Mouse (Mus musculus) forebrain, embryonic 11.5 days (tissue): ENCODE measurements around the gene Fbn1. TPM values are rescaled to one million over a fixed set of nuclear protein-coding genes. Genes with fewer than 3 reads are reported as not detected.

Experiments used
- ATAC-seq: fragments of 200-750 bp; cut with Nextera tagmentation; replicated peaks from 2 replicates; pipeline ENCODE4 v1.8.0; 2017; ENCODE audit warnings: moderate TSS enrichment; ENCODE audit not compliant: low FRiP score
- DNase-seq: peaks from one replicate; pipeline ENCODE4 v3.0.0-alpha.2; 2017; ENCODE audit warnings: low spot score
- H3K27ac ChIP-seq: fragments of 300-500 bp; sonication (generic); 2 replicates; pipeline ENCODE4 v1.5.1; 2014; ENCODE audit warnings: low read depth, low read length
- H3K27me3 ChIP-seq: fragments of 300-500 bp; sonication (generic); 2 replicates; pipeline ENCODE4 v1.6.1; 2014; ENCODE audit warnings: mild to moderate bottlenecking, low read length, mixed read lengths; ENCODE audit not compliant: control insufficient read depth, insufficient read depth
- H3K36me3 ChIP-seq: fragments of 300-500 bp; sonication (generic); 2 replicates; pipeline ENCODE4 v1.6.1; 2014; ENCODE audit warnings: mild to moderate bottlenecking, low read length, moderate library complexity, mixed read lengths; ENCODE audit not compliant: control insufficient read depth, insufficient read depth
- H3K4me1 ChIP-seq: fragments of 300-500 bp; sonication (generic); replicated peaks from 2 replicates; pipeline ENCODE4 v1.6.1; 2014; ENCODE audit warnings: low read length, mixed read lengths; ENCODE audit not compliant: control insufficient read depth, insufficient read depth
- H3K4me2 ChIP-seq: fragments of 300-500 bp; sonication (generic); 2 replicates; pipeline ENCODE4 v1.6.1; 2014; ENCODE audit warnings: low read depth, mild to moderate bottlenecking, low read length, moderate library complexity, mixed read lengths; ENCODE audit not compliant: severe bottlenecking
- H3K4me3 ChIP-seq: fragments of 300-500 bp; sonication (generic); 2 replicates; pipeline ENCODE4 v1.5.1; 2014; ENCODE audit warnings: low read depth, low read length
- H3K9ac ChIP-seq: fragments of 300-500 bp; sonication (generic); 2 replicates; pipeline ENCODE4 v1.6.1; 2014; ENCODE audit warnings: low read length
- H3K9me3 ChIP-seq: fragments of 300-500 bp; sonication (generic); 2 replicates; pipeline ENCODE4 v1.6.1; 2016; ENCODE audit warnings: low read length, mixed read lengths; ENCODE audit not compliant: control insufficient read depth
- WGBS: fragments of 180-500 bp; shearing (Covaris S2); extraction: QIAGEN DNeasy Blood & Tissue Kit; methylation state at CpG from one replicate; pipeline ENCODE4 v1.1.7; 2014; 5-methylcytosine and 5-hydroxymethylcytosine counted together
- polyA plus RNA-seq: library from polyadenylated mRNA; unstranded; fragments of >200 nt; fragmentation: Nextera tagmentation; extraction: Ambion mirVana; gene quantifications from 2 replicates; pipeline ENCODE4 v1.2.1, GENCODE M21; 2014

Fbn1 gene
- polyA plus RNA-seq, 1 experiment from 2014 or later: 8.8 TPM

DNA sequence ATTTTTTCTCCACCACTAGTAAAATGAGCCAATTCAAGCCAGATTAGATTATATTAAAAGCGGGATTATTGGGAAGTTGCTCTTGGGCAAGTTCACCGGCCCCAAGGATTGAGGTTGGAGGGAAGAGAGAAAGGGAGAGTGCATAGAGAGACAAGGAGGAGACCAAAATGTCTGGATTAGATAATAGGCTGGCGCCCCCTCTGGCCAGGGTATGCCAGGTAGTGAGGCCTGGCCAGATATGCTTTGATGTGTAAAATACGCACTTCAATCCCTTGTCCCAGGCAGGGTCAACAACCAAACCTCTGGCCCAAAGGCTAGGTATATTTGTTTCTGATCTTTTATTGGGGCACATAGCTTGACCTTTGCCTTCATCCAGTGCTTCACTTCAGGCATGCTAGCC lies 256.0 kb downstream of the Fbn1 start:
- H3K4me2 ChIP-seq: no peak overlapping the region
- no peaks in the 10 kb centered on the region for H3K27me3 ChIP-seq

More for the DNA sequence above, 256.0 kb downstream of the Fbn1 start:
- Histone ChIP-seq H3K9ac (no peak overlapping the region), H3K4me1 (no peaks in the 10 kb centered on the region), H3K36me3 (peaks cover 13% of the 10 kb centered on the region), H3K27ac (no peak overlapping the region), H3K9me3 (no peaks in the 10 kb centered on the region), H3K4me3 (no peak overlapping the region)
- DNase-seq: no peak
- ATAC-seq: no peak
- WGBS: 91% methylated on average over 4 of the region's 4 CpGs

Other genes with a start within 250 kb of the Fbn1 start
- 0.27 and 0.31 TPM in 2 replicates for gene Gm9913, start 2.9 kb downstream of the Fbn1 start, polyA plus RNA-seq
- 12.8 and 13.1 TPM in 2 replicates for gene Cep152, start 117.1 kb upstream of the Fbn1 start, polyA plus RNA-seq
- gene Eid1, start 165.1 kb upstream of the Fbn1 start, polyA plus RNA-seq: 252 TPM in 2 replicates
- gene Shc4, start 216.2 kb upstream of the Fbn1 start, polyA plus RNA-seq: 1.3 TPM in 2 replicates